Mouse (Mus musculus) limb, embryonic 13.5 days (tissue): ENCODE data around the gene Aunip. TPM values are rescaled to one million over a fixed set of nuclear protein-coding genes. Genes with fewer than 3 reads are reported as not detected.
A peak's percentile ranks its signal among the peaks of the same experiment; 100 is the strongest.

Experiments used
- ATAC-seq: fragments of 200-750 bp; cut with Nextera tagmentation; 2 replicates; pipeline ENCODE4 v1.8.0; 2017; ENCODE audit warnings: low read depth, moderate number of reproducible peaks, moderate TSS enrichment; ENCODE audit not compliant: low FRiP score
- H3K27ac ChIP-seq: fragments of 300-500 bp; sonication (generic); 2 replicates; pipeline ENCODE4 v1.5.1; 2015; ENCODE audit warnings: inconsistent platforms, mild to moderate bottlenecking, moderate library complexity
- H3K27me3 ChIP-seq: fragments of 300-500 bp; sonication (generic); 2 replicates; pipeline ENCODE4 v1.6.1; 2015; ENCODE audit warnings: mild to moderate bottlenecking, inconsistent platforms
- H3K36me3 ChIP-seq: fragments of 300-500 bp; sonication (generic); 2 replicates; pipeline ENCODE4 v1.6.1; 2015; ENCODE audit warnings: inconsistent platforms, mild to moderate bottlenecking, moderate library complexity
- H3K4me1 ChIP-seq: fragments of 300-500 bp; sonication (generic); 2 replicates; pipeline ENCODE4 v1.6.1; 2015; ENCODE audit warnings: inconsistent platforms
- H3K4me2 ChIP-seq: fragments of 300-500 bp; sonication (generic); replicated peaks from 2 replicates; pipeline ENCODE4 v1.6.1; 2015; ENCODE audit warnings: inconsistent platforms, mild to moderate bottlenecking, moderate library complexity
- H3K4me3 ChIP-seq: fragments of 300-500 bp; sonication (generic); 2 replicates; pipeline ENCODE4 v1.5.1; 2015; ENCODE audit warnings: moderate library complexity, mild to moderate bottlenecking, inconsistent platforms
- H3K9ac ChIP-seq: fragments of 300-500 bp; sonication (generic); 2 replicates; pipeline ENCODE4 v1.6.1; 2015; ENCODE audit warnings: mild to moderate bottlenecking, inconsistent platforms
- H3K9me3 ChIP-seq: fragments of 300-500 bp; sonication (generic); 2 replicates; pipeline ENCODE4 v1.6.1; 2016; ENCODE audit warnings: inconsistent platforms
- WGBS: fragments of 180-500 bp; shearing (Covaris S2); methylation state at CpG from one replicate; pipeline ENCODE4 v1.1.7; 2015; 5-methylcytosine and 5-hydroxymethylcytosine counted together
- polyA plus RNA-seq: library from polyadenylated mRNA; unstranded; fragments of >200 nt; fragmentation: Nextera tagmentation; extraction: Ambion mirVana; gene quantifications from 2 replicates; pipeline ENCODE4 v1.2.1, GENCODE M21; 2015

The Aunip gene
- polyA plus RNA-seq, 1 experiment from 2014 or later: 10.6 TPM

GRCm38 (mm10) chr4:134474240-134474639 is 36.6 kb upstream of the Aunip start:
- Histone ChIP-seq H3K4me1 (peaks cover 19% of the 10 kb centered on the region), H3K9me3 (no peaks in the 10 kb centered on the region), H3K9ac (no peak overlapping the region), H3K27ac (no peak overlapping the region), H3K27me3 (no peaks in the 10 kb centered on the region), H3K4me2 (no peak overlapping the region), H3K36me3 (peaks cover 57% of the 10 kb centered on the region), H3K4me3 (no peak overlapping the region)
- 69% methylated on average over 8 of the region's 8 CpGs for WGBS
- ATAC-seq: no peak

DNA sequence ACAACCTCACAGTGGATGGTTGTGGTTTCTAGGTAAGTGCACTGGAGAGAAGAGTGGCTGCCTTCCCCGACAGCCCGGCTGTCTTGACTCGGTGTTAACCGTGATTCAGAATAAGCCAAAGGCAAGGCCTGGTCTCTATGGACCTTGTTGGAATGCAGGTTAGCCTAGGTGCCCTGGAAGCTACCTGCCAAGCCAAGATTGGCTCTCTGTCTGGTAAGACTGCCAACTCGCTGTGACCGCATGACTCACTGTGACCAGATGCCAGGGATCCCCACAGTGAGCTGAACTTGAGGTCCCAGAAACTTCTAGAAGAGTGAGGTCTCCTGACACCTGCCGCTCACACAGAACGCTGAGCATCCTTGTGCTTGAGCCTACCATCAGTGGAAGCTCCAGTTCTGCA is 33.9 kb upstream of the Aunip start:
- no peak overlapping the region for H3K4me3 ChIP-seq
- H3K4me1 ChIP-seq: 0 out of 2 replicates have a peak, but pooled peaks cover 5% of the 10 kb centered on the region
- WGBS: 90% methylated on average over 8 of the region's 8 CpGs
- peaks cover 46% of the 10 kb centered on the region for H3K36me3 ChIP-seq
- H3K9ac ChIP-seq: no peak overlapping the region
- H3K27ac ChIP-seq: no peak overlapping the region
- H3K4me2 ChIP-seq: no peak overlapping the region
- no peaks in the 10 kb centered on the region for H3K9me3 ChIP-seq
- H3K27me3 ChIP-seq: no peaks in the 10 kb centered on the region
- no peak for ATAC-seq

- Histone ChIP-seq H3K4me2 (no peak overlapping the region), H3K27ac (no peak overlapping the region), H3K9me3 (no peaks in the 10 kb centered on the region), H3K27me3 (peaks cover 4% of the 10 kb centered on the region; the same call in 1 of the 2 replicates), H3K4me3 (no peak overlapping the region), H3K4me1 (0 out of 2 replicates have a peak, but pooled peaks cover 5% of the 10 kb centered on the region), H3K9ac (no peak overlapping the region), H3K36me3 (peaks cover 35% of the 10 kb centered on the region)
- ATAC-seq: peak; percentile 68
- WGBS: 5% methylated on average over 9 of the region's 9 CpGs
Measured at GRCm38 (mm10) chr4:134478031-134478430, 32.8 kb upstream of the Aunip start.

DNA sequence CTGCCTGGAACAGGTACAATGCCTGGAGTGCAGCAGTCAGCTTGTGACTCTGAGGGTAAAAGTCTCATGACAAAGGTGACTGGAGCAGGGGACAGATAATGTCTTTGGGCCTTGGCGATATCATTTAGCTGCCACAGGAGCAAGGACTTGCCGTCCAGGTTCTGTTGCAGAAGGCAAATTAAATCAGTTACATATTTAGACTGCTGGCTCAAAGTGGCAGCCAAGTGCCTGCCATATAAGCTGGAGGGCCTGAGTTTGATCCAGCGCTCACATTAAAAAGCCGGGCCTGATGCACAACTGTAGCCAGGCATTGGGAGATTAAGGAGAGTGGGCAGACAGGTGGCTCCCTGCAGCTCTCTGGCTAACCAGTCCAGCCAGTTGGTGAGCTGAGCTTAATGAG is 31.0 kb upstream of the Aunip start:
- WGBS: 85% methylated on average over 4 of the region's 4 CpGs
- no peak overlapping the region for H3K4me2 ChIP-seq
- H3K27ac ChIP-seq: no peak overlapping the region
- H3K36me3 ChIP-seq: peaks cover 21% of the 10 kb centered on the region
- H3K9ac ChIP-seq: no peak overlapping the region
- peaks cover 4% of the 10 kb centered on the region; the same call in 1 of the 2 replicates for H3K27me3 ChIP-seq
- no peaks in the 10 kb centered on the region for H3K9me3 ChIP-seq
- ATAC-seq: no peak
- 0 out of 2 replicates have a peak, but pooled peaks cover 2% of the 10 kb centered on the region for H3K4me1 ChIP-seq
- no peak overlapping the region for H3K4me3 ChIP-seq

- Histone ChIP-seq H3K4me1 (0 out of 2 replicates have a peak, but pooled peaks cover 2% of the 10 kb centered on the region), H3K36me3 (peaks cover 11% of the 10 kb centered on the region), H3K27ac (no peak overlapping the region), H3K27me3 (peaks cover 4% of the 10 kb centered on the region; the same call in 1 of the 2 replicates), H3K4me2 (no peak overlapping the region), H3K9me3 (no peaks in the 10 kb centered on the region), H3K4me3 (no peak overlapping the region), H3K9ac (no peak overlapping the region)
- ATAC-seq: no peak
- 25% methylated on average over 6 of the region's 6 CpGs for WGBS
Measured at GRCm38 (mm10) chr4:134480864-134481263, 29.9 kb upstream of the Aunip start.

DNA sequence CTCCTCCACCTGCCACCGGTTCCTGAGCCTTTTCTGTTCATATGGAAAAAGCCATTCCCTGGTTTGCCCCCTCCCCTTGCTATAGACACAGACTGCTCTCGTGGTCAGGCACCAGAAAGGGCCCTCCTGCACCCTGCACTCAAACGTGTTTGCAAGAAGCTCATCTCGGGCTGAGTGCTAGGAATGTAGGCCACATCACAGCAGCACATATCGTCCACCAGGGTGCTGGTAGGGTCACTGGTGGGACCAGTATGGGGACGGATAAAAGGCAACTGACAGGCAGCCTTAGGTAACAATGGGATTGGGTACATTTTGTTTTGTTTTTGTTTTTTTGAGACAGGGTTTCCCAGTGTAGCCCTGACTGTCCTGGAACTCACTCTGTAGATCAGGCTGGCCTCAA is 29.5 kb upstream of the Aunip start:
- H3K4me3 ChIP-seq: no peak overlapping the region
- H3K4me2 ChIP-seq: no peak overlapping the region
- H3K4me1 ChIP-seq: 0 out of 2 replicates have a peak, but pooled peaks cover 2% of the 10 kb centered on the region
- 61% methylated on average over 6 of the region's 6 CpGs for whole genome bisulfite sequencing
- H3K27me3 ChIP-seq: peaks cover 4% of the 10 kb centered on the region; the same call in 1 of the 2 replicates
- no peaks in the 10 kb centered on the region for H3K9me3 ChIP-seq
- H3K9ac ChIP-seq: no peak overlapping the region
- ATAC-seq: no peak
- H3K36me3 ChIP-seq: peaks cover 7% of the 10 kb centered on the region
- H3K27ac ChIP-seq: no peak overlapping the region

- no peak overlapping the region for H3K27ac ChIP-seq
- peaks cover 4% of the 10 kb centered on the region; the same call in 1 of the 2 replicates for H3K27me3 ChIP-seq
- H3K9me3 ChIP-seq: no peaks in the 10 kb centered on the region
- ATAC-seq: no peak
- no peak overlapping the region for H3K4me2 ChIP-seq
- 76% methylated on average over 8 of the region's 8 CpGs for WGBS
- H3K36me3 ChIP-seq: no peaks in the 10 kb centered on the region
- no peak overlapping the region for H3K9ac ChIP-seq
- H3K4me3 ChIP-seq: no peak overlapping the region
- 0 out of 2 replicates have a peak, but pooled peaks cover 2% of the 10 kb centered on the region for H3K4me1 ChIP-seq
Measured at GRCm38 (mm10) chr4:134482442-134482841, 28.4 kb upstream of the Aunip start.

- Histone ChIP-seq H3K36me3 (no peaks in the 10 kb centered on the region), H3K9me3 (no peaks in the 10 kb centered on the region), H3K4me3 (no peak overlapping the region), H3K27me3 (peaks cover 4% of the 10 kb centered on the region; the same call in 1 of the 2 replicates), H3K4me2 (no peak overlapping the region), H3K9ac (no peak overlapping the region), H3K4me1 (no peaks in the 10 kb centered on the region), H3K27ac (no peak overlapping the region)
- ATAC-seq: no peak
- WGBS: 71% methylated on average over 6 of the region's 6 CpGs
Measured at GRCm38 (mm10) chr4:134483078-134483688, 27.6 kb upstream of the Aunip start.

DNA sequence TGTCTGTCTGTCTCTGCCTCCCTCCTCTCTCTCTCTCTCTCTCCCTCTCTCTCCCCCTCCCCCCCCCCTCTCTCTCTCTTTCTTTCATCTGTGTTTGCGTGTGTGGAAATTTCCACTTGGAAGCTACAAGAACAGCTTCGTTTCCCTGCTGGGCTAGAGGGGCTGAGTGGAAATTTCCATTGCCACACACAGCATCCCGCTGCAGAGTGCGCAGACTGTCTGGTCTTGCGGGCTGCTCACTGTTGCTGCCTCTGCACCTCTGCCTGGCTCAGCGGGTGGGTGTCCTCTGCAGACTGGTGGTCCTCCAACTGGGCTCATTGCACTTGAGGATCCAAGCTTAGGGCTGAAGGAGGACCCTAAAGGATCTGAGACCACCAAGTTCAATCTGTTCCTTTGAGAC is 27.1 kb upstream of the Aunip start:
- 53% methylated on average over 6 of the region's 6 CpGs for WGBS
- H3K4me2 ChIP-seq: no peak overlapping the region
- peaks cover 4% of the 10 kb centered on the region; the same call in 1 of the 2 replicates for H3K27me3 ChIP-seq
- no peak overlapping the region for H3K4me3 ChIP-seq
- no peaks in the 10 kb centered on the region for H3K4me1 ChIP-seq
- no peak for ATAC-seq
- no peaks in the 10 kb centered on the region for H3K36me3 ChIP-seq
- H3K9me3 ChIP-seq: no peaks in the 10 kb centered on the region
- no peak overlapping the region for H3K27ac ChIP-seq
- no peak overlapping the region for H3K9ac ChIP-seq

DNA sequence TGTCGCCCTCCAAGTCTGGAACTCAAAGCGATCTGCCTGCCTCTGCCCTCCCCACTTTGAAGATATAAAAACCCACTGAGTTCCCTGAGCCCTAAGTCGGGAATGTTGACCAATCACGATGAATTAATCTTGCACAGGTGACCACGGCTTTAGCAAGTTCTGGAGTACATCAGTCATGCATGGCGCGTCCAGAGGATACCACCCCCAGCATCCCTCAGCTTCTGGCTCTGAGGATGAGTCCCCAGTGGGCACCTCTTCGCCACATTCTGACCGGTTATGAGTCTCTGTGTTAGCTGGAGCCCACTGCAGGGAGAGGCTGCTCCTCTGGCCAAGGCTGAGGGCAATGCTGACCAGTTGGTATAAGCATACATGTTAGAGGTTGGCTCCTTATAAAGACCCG is 26.6 kb upstream of the Aunip start:
- H3K9ac ChIP-seq: no peak overlapping the region
- H3K9me3 ChIP-seq: no peaks in the 10 kb centered on the region
- peaks cover 4% of the 10 kb centered on the region; the same call in 1 of the 2 replicates for H3K27me3 ChIP-seq
- 81% methylated on average over 10 of the region's 10 CpGs for WGBS
- H3K27ac ChIP-seq: no peak overlapping the region
- ATAC-seq: no peak
- H3K4me1 ChIP-seq: no peaks in the 10 kb centered on the region
- no peaks in the 10 kb centered on the region for H3K36me3 ChIP-seq
- no peak overlapping the region for H3K4me2 ChIP-seq
- H3K4me3 ChIP-seq: no peak overlapping the region

- Histone ChIP-seq H3K4me1 (no peaks in the 10 kb centered on the region), H3K4me2 (no peak overlapping the region), H3K27me3 (peaks cover 4% of the 10 kb centered on the region; the same call in 1 of the 2 replicates), H3K27ac (no peak overlapping the region), H3K4me3 (no peak overlapping the region), H3K36me3 (no peaks in the 10 kb centered on the region), H3K9me3 (no peaks in the 10 kb centered on the region), H3K9ac (no peak overlapping the region)
- 86% methylated on average over 5 of the region's 5 CpGs for WGBS
- ATAC-seq: no peak
Measured at GRCm38 (mm10) chr4:134485151-134485900, 25.5 kb upstream of the Aunip start.

DNA sequence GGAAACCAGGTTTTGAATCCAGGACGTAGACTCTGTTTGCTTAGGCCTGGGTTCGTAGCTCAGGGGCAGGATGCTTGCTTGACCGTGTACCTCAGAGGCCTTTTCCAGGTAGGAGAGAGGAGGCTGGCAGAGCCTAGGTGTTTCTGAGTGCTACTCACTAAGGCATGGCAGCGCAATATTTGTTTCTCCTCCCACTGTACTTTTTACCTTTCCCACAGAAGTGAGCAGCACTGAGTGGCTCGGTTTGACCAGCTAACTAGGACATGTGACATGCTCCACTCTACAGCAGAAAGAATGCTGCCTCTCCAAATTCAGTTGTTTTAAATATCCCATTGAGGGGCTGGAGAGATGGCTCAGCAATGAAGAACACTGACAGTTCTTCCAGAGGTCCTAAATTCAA is 22.6 kb upstream of the Aunip start:
- WGBS: 89% methylated on average over 5 of the region's 5 CpGs
- Histone ChIP-seq H3K9ac (no peak overlapping the region), H3K27me3 (no peaks in the 10 kb centered on the region), H3K36me3 (no peaks in the 10 kb centered on the region), H3K4me1 (no peaks in the 10 kb centered on the region; the same call in 1 of the 2 replicates), H3K27ac (no peak overlapping the region), H3K4me2 (no peak overlapping the region), H3K9me3 (no peaks in the 10 kb centered on the region), H3K4me3 (no peak overlapping the region)
- no peak for ATAC-seq
